Mouse (Mus musculus): ENCODE measurements around the gene Nicn1. TPM values are rescaled to one million over a fixed set of nuclear protein-coding genes. Genes with fewer than 3 reads are reported as not detected.
"Not testable (repeated sequence)": the region's sequence is repeated elsewhere in the genome, so short reads cannot be mapped to it uniquely, and the experiment has no call there.

Nicn1 gene
- 100 to 1,000 TPM in 1 of 2 experiments, 10 to 100 TPM in 1; 96.7 to 118 TPM for total RNA-seq (2021)

- peak; percentile 90 to 91 for DNase-seq
Observed at GRCm38 (mm10) chr9:108290016-108290750, at the start of gene Nicn1. Gene Nicn1, plus strand, starts transcription at chr9:108290429.

DNA sequence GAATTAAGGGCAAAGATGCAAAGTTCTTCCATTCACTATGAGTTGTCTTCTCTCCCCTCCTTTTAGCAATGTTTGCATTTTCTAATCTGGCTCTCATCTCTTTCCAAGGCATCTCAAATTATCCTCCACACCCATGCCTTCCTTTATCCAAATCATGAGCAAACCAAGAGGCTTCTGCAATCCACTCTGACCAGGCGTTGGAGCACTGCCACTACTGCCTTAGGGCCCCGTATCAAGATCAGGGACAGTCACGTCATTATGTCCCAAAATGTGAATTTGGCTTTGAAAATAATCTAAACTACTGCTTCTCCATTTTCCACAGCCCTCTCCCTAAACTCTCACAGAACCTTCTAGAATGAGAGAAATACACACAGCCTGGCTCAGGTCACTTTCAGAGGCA, 45.7 kb upstream of the Nicn1 start:
- DNase-seq: no peak

GRCm38 (mm10) chr9:108244984-108245383, 45.2 kb upstream of the Nicn1 start:
- DNase-seq: no peak

DNA sequence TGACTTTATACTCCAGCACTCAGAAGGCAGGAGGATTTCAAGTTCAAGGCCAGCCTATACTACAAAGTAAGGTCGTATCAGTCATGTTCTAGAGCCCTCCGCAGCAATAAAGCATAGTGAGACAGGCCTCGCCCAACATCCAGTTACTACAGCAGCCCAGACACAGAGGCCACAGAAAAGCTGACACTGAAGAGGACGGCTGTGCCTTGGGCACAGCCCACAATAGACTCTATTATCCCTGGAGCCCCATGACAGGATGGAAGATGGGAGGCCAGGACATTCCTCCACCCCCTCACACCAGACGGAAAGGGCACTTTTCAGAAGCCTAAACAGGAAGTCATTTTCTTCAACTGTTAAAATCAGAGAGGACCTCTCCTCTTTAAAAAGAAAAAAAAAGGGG, 41.3 kb upstream of the Nicn1 start:
- DNase-seq: no peak

- no peak for DNase-seq
Observed at GRCm38 (mm10) chr9:108251877-108252276, 38.4 kb upstream of the Nicn1 start.

DNA sequence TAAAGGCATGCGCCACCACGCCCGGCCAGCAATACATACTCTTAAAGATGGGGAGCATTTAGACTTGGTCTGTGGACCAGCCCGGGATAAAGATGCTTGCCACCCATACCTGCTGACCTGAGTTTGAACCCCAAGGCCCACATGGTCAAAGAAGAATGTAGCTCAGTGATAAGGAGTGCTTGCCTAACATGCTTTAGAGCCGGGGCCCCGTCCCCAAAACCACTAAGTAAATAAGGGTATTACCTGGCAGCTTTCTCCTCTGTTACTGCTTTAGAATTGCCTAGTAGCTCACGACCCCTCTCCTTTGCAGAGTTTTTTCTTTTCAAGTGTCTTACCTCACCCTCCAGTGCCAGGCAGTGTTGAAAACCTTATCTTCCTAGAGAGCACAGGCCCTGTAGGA, 37.5 kb upstream of the Nicn1 start:
- no peak for DNase-seq

DNA sequence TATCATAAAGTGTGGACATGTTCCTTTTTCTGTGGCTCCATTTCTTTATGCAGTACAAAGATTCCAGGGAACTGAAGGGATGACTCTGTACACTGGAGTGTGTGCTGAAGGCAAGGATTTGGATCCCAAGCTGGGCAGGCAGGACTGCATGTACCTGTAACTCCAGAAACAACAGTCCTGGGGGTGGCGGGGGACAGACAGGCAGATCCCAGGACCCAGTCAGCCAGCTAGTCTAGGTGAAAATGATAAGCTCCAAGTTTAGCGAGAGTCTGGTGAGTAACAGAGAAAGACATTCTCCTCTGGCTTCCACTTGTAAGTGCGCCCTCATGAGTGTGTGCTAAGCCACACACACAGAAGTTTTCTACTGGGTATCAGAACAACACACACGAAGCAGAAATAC, 29.7 kb upstream of the Nicn1 start:
- no peak for DNase-seq

GRCm38 (mm10) chr9:108261865-108262264, 28.4 kb upstream of the Nicn1 start:
- DNase-seq: no peak

- DNase-seq: no peak
Observed at GRCm38 (mm10) chr9:108262494-108263049, 27.7 kb upstream of the Nicn1 start.

DNA sequence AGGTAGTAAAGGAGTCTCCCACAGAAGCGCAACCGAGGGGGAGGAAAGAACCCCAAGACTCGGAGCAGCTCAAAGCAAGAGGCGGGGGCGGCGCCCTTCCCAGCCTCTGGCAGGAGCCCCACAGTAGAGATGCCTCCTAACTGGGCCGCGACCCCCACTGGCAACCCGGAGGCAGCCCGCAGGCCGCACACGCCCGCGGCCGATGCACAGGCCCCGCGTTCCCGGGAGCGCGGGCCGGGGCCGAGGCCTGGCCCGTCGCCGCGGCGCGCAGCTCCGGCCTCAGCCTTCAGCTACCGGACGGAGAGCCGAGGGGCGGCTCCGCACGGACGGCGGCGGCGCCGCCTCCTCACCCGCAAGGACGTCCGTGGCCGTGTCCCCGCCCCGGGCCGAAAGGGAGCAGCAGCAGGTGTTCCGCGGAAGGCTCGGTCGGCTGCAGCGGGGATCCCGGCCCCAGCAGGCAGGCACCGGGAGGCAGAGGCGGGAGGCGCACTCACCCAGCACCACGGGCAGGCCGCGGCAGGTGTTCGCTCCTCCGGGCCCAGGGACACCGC, 27.0 kb upstream of the Nicn1 start:
- DNase-seq: peak in 1 of 2 experiments; percentile 33

DNA sequence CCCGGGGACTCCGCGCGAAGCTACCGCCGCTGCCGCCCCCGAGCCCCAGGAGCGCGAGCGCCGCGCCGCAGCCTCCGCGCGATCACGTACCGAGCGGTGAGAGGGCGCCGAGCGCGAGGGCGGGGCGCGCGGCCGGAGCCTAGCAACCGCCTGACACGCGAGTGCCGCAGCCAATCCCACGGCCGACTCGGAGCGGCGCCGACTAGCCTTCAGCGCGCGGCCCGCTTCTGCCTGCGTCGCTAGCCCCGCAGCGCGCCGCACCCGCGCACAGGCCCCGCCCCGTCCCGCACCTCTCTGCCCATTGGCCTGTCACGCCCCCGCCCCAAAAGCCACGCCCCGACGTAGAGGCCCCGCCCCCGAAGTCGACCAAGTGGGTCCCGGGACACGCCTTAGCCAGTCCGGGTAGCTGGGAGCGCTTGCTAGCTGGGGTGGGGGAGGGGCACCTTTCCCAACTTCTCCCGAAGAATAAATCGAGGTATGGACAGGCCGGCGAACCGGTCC, 26.5 kb upstream of the Nicn1 start, which contains the start of gene Dag1:
TSS of gene Dag1 (minus strand) at position 269 of the 501 bp plus-strand sequence.
- peak; percentile 97 to 98 for DNase-seq

DNA sequence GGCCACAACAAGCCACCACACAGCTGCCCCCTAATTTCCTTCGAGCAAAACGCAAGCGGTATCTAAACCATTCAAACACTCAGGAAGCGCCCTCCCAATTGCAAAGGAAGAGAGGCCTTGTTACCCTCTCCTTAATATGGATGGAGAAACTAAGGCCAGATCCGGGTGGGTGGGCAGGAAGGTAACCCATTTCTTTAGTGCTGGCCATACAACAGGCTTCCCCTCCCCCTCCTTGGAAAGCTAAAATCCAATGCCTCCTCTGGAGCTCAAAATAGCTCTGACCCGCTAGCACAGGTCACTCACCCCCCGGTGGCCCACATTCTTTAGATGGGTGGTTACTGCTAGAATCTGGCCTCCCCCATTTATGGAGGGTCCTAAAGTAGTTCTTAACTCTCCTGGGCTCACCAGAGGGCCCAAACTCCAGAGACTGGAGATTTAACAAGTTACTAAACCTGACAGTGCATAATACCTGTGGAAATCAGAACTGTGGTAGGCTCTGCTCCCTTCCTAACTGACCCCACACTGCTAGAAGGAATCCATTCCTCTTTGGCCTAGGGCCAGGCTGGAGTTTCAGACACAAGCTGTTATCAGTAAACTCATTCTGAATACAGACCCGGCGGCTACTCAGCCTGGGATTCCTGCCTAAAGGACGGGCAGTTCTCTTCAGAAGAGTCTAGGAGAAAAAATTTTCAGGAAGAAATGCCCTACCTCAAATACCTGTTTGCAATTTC, 25.9 kb upstream of the Nicn1 start:
- no peak for DNase-seq

DNA sequence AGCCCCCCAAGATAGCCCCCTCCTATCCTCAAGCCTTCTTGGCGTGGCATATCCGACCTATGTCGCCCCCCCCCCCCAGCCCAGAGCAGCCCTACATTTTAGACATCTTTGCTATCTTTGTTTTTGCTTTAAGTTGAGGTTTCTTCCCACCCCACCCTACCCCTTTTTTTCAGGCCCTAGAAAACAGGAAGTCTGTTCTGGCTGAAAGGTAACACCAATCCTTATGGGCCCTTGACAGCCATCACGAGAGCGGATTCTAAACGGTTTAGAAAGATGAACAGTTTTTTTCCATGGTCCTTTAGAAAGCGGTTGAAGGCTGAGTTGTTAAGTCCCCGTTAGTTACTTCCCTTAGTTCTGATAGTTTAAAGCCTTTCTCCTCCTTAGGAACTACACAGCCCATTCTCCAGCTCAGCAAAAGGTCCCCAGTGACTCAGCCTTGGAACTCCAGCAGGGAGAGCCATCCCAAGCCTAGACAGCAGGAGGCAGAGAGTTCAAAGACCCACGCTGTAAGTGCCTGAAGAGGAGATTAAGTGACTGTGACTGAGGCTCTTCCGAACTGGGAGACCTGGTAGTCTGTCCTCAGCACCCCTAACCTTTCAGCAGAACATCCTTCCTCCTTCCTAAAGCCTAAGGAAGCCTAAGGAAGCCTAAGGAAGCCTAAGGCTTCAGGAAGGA, 23.8 kb upstream of the Nicn1 start:
- DNase-seq: no peak

- no peak for DNase-seq
Observed at GRCm38 (mm10) chr9:108267691-108268090, 22.5 kb upstream of the Nicn1 start.

DNA sequence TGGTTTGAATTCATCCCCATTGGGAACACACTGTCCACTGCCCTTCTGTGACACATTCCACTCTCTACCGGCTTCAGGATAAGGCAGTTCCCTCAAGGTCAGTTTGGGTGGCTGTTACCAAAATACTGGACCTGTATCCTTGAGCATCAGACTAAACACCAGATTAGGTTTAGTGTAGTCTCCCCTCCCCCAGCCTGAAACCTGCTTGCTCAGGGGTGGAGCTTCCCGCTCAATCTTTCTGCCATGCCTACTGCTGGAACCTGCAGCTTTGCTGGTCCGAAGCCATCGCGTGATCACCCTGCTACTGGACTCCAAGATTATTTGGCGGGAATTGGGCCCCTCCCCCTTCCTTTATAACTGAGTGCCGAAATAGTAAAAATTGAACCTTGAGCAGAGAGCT, 21.5 kb upstream of the Nicn1 start:
- DNase-seq: not testable (repeated sequence)

DNA sequence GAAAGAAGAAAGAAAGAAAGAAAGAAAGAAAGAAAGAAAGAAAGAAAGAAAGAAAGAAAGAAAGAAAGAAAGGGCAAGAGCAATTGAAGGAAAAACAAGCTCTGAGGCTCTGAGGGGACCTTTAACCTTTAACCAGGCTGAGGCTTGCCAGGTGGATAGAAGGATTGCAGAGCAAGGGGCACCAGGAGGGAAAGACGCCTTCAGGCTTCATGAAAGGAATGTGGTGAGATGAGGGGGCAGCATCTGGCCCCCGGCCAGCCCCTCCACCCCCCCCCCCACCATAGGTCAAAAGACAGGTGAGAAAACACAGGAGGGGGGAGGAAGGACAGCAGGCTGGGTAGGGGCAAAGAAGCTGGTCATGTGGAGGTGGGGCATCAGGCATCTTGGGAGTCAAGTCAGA, 18.3 kb upstream of the Nicn1 start:
- DNase-seq: no peak

- no peak for DNase-seq
Observed at GRCm38 (mm10) chr9:108272691-108273090, 17.5 kb upstream of the Nicn1 start.

DNA sequence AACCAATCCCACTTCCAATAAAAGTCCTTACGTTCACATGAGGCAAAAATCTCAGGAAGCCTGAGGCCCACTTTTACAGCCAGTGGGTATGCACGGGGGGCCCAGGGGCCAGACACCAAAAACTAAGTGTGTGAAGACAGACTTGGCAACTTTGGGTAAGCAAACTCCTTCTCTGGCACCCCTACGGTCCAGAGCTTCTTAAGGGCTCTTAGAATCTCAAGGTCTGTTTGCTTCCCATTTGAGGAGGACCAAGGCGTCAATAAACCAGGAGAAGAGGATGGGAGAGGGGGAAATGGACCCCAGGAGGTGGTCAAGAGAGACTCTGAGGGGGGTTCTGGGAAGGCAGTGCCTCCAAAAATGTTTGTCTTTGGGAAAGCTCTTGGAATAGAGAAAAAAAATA, 16.7 kb upstream of the Nicn1 start:
- DNase-seq: no peak

DNA sequence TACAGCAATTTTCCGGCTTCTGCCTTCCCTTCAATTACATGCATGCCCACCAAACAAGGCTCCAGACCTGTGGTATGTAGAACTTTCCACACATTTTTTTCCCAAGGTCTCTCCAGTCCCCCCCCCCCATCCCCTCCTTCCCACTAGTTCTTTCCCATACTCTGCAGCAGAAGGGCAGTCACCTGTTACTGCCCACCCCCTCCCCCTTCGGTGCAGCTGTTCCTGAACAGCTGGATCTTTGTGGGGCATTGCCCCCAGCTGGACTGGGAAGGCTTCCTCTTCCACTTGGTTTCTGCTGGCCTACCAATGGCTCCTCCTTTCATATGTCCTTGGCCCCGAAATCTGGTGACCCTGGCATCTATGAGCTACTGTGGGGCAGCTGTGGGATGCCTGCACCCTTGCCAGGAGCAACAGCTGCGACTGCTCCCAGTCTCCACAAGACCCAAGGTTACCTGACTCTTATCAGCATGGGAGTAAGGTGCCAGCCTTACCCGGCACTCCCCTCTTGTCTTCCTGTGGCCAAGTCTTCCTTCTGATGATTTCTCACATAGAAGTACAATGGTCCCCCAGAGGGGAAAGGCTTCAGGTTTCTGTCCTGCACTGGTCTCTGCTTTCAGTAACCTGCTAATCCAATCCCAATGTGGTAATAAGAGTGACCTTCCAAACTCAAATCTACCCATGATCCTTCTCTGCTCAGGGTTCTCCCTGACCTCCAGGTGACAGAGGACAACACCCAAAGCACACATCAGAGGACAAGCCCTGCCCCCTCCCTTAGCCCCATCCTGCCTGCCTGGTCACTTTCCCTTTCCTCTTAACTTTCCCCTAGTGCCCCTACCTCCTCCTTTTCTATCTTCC, 15.5 kb upstream of the Nicn1 start:
- DNase-seq: no peak

- DNase-seq: no peak
Observed at GRCm38 (mm10) chr9:108275331-108275659, 14.9 kb upstream of the Nicn1 start.

DNA sequence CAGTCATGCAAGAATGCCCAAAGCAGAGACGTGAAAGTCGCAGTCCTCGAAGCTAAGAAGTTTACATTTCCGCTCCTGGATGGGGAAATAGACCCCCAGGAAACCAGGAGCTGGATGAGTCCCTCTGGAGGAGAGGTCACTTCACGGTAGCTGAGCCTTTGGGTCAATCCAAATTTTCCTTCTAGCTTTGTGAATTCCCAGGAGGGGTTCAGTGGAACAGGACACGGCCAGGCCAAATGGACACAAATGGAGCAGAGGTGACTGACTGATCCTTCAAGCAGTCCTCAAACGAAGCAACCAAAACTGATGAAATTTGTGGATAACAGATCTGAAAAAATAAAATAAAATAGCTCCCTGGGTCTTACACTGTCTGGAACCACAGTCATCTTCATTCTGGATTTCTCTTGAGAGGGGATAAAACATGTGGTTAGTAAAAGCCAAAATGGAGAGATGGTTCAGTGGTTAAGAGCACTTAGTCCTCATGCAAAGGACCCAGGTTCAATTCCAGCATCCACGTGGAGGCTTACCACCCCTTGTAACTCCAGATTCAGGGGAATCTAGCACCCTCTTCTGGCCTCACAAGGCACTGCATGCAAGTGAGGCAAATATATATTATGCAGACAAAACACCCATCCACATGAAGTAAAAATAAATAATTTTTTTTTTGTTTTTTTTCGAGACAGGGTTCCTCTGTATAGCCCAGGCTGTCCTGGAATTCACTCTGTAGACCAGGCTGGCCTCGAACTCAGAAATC, 11.4 kb upstream of the Nicn1 start:
- DNase-seq: no peak

All from layer of hippocampus, postnatal 36 days (tissue).